Mouse (Mus musculus) neural tube, embryonic 14.5 days (tissue): ENCODE data around the gene Hdgf. TPM values are rescaled to one million over a fixed set of nuclear protein-coding genes. Genes with fewer than 3 reads are reported as not detected.

Experiments
- ATAC-seq: fragments of 200-750 bp; cut with Nextera tagmentation; 2 replicates; pipeline ENCODE4 v1.8.0; 2017; ENCODE audit warnings: low read depth, mild to moderate bottlenecking, moderate TSS enrichment, moderate library complexity
- H3K27ac ChIP-seq: fragments of 300-500 bp; sonication (generic); 2 replicates; pipeline ENCODE4 v1.5.1; 2014; ENCODE audit warnings: low read depth, mild to moderate bottlenecking, control low read depth, low read length, moderate library complexity, mixed read lengths
- H3K27me3 ChIP-seq: fragments of 300-500 bp; sonication (generic); 2 replicates; pipeline ENCODE4 v1.6.1; 2014; ENCODE audit warnings: low read length; ENCODE audit not compliant: control insufficient read depth, insufficient read depth
- H3K36me3 ChIP-seq: fragments of 300-500 bp; sonication (generic); 2 replicates; pipeline ENCODE4 v1.6.1; 2014; ENCODE audit warnings: low read length, mixed read lengths; ENCODE audit not compliant: control insufficient read depth, insufficient read depth
- H3K4me1 ChIP-seq: fragments of 300-500 bp; sonication (generic); 2 replicates; pipeline ENCODE4 v1.6.1; 2014; ENCODE audit warnings: low read length; ENCODE audit not compliant: control insufficient read depth, insufficient read depth
- H3K4me2 ChIP-seq: fragments of 300-500 bp; sonication (generic); 2 replicates; pipeline ENCODE4 v1.6.1; 2014; ENCODE audit warnings: mild to moderate bottlenecking, low read depth, low read length, control low read depth
- H3K4me3 ChIP-seq: fragments of 300-500 bp; sonication (generic); 2 replicates; pipeline ENCODE4 v1.5.1; 2014; ENCODE audit warnings: low read depth, low read length, control low read depth, mixed read lengths
- H3K9ac ChIP-seq: fragments of 300-500 bp; sonication (generic); replicated peaks from 2 replicates; pipeline ENCODE4 v1.6.1; 2014; ENCODE audit warnings: low read depth, mild to moderate bottlenecking, control low read depth, low read length, mixed read lengths
- H3K9me3 ChIP-seq: fragments of 300-500 bp; sonication (generic); 2 replicates; pipeline ENCODE4 v1.6.1; 2016; ENCODE audit warnings: low read length; ENCODE audit not compliant: control insufficient read depth
- WGBS: fragments of 180-500 bp; shearing (Covaris S2); extraction: QIAGEN DNeasy Blood & Tissue Kit; methylation state at CpG from one replicate; pipeline ENCODE4 v1.1.7; 2014; 5-methylcytosine and 5-hydroxymethylcytosine counted together
- polyA plus RNA-seq: library from polyadenylated mRNA; unstranded; fragments of >200 nt; fragmentation: Nextera tagmentation; extraction: Ambion mirVana; gene quantifications from 2 replicates; pipeline ENCODE4 v1.2.1, GENCODE M21; 2014

Gene Hdgf
- polyA plus RNA-seq, 1 experiment from 2014 or later, result 128 TPM

GRCm38 (mm10) chr3:87906601-87906980 is 470 bp downstream of the Hdgf start:
- peak overlapping the region; percentile 94 for H3K27ac ChIP-seq
- ATAC-seq, result peak; percentile 32
- H3K27me3 ChIP-seq, result peaks cover 3% of the 10 kb centered on the region; the same call in 1 of the 2 replicates
- WGBS, result 0% methylated on average over 47 of the region's 47 CpGs
- H3K4me1 ChIP-seq, result peaks cover 29% of the 10 kb centered on the region
- peak overlapping the region; percentile 95 for H3K4me2 ChIP-seq
- no peaks in the 10 kb centered on the region for H3K9me3 ChIP-seq
- no peaks in the 10 kb centered on the region for H3K36me3 ChIP-seq
- H3K4me3 ChIP-seq, result peak overlapping the region; percentile 94
- peak overlapping the region; percentile 74 for H3K9ac ChIP-seq

GRCm38 (mm10) chr3:87906981-87907857 is 1.1 kb downstream of the Hdgf start:
- peak overlapping the region; percentile 94 for H3K4me3 ChIP-seq
- H3K4me2 ChIP-seq, result peak overlapping the region; percentile 95
- H3K9me3 ChIP-seq, result no peaks in the 10 kb centered on the region
- peaks cover 29% of the 10 kb centered on the region for H3K4me1 ChIP-seq
- H3K27me3 ChIP-seq, result peaks cover 3% of the 10 kb centered on the region; the same call in 1 of the 2 replicates
- no peak for ATAC-seq
- under 1% methylated on average over 27 of the region's 27 CpGs for WGBS
- peak overlapping the region; percentile 94 for H3K27ac ChIP-seq
- peak overlapping the region; percentile 74 for H3K9ac ChIP-seq
- no peaks in the 10 kb centered on the region for H3K36me3 ChIP-seq

- no peaks in the 10 kb centered on the region for H3K36me3 ChIP-seq
- H3K27ac ChIP-seq, result no peak overlapping the region
- peak overlapping the region; percentile 74 for H3K9ac ChIP-seq
- peaks cover 3% of the 10 kb centered on the region; the same call in 1 of the 2 replicates for H3K27me3 ChIP-seq
- peak overlapping the region; percentile 95 for H3K4me2 ChIP-seq
- H3K4me3 ChIP-seq, result peak overlapping the region; percentile 94
- no peaks in the 10 kb centered on the region for H3K9me3 ChIP-seq
- peaks cover 29% of the 10 kb centered on the region for H3K4me1 ChIP-seq
- ATAC-seq, result no peak
- 0% methylated on average over 1 of the region's 1 CpGs for WGBS
Observed at GRCm38 (mm10) chr3:87907906-87908305, 1.8 kb downstream of the Hdgf start.

- Histone ChIP-seq H3K4me3 (no peak overlapping the region), H3K9ac (no peak overlapping the region), H3K9me3 (no peaks in the 10 kb centered on the region), H3K27me3 (peaks cover 3% of the 10 kb centered on the region; the same call in 1 of the 2 replicates), H3K4me1 (peaks cover 29% of the 10 kb centered on the region), H3K36me3 (no peaks in the 10 kb centered on the region), H3K4me2 (no peak overlapping the region), H3K27ac (peak overlapping the region; percentile 67; the same call in 1 of the 2 replicates)
- WGBS, result 89% methylated on average over 2 of the region's 2 CpGs
- no peak for ATAC-seq
Observed at GRCm38 (mm10) chr3:87909381-87909780, 3.3 kb downstream of the Hdgf start.

- H3K4me3 ChIP-seq, result no peak overlapping the region; the same call in 1 of the 2 replicates
- peak overlapping the region; percentile 62 for H3K4me2 ChIP-seq
- 5% methylated on average over 4 of the region's 4 CpGs for WGBS
- peak overlapping the region; percentile 67 for H3K27ac ChIP-seq
- H3K9me3 ChIP-seq, result no peaks in the 10 kb centered on the region
- H3K36me3 ChIP-seq, result no peaks in the 10 kb centered on the region
- ATAC-seq, result no peak
- H3K9ac ChIP-seq, result peak overlapping the region; percentile 32; the same call in 1 of the 2 replicates
- H3K4me1 ChIP-seq, result peaks cover 29% of the 10 kb centered on the region
- H3K27me3 ChIP-seq, result peaks cover 3% of the 10 kb centered on the region; the same call in 1 of the 2 replicates
Observed at GRCm38 (mm10) chr3:87909874-87910273, 3.8 kb downstream of the Hdgf start.

GRCm38 (mm10) chr3:87910573-87911141 is 4.5 kb downstream of the Hdgf start:
- H3K27me3 ChIP-seq, result peaks cover 3% of the 10 kb centered on the region; the same call in 1 of the 2 replicates
- peak overlapping the region; percentile 62 for H3K4me2 ChIP-seq
- H3K4me3 ChIP-seq, result peak overlapping the region; percentile 27
- peak overlapping the region; percentile 32 for H3K9ac ChIP-seq
- 5% methylated on average over 12 of the region's 12 CpGs for WGBS
- no peaks in the 10 kb centered on the region for H3K9me3 ChIP-seq
- peak; percentile 25; the same call in 1 of the 2 replicates for ATAC-seq
- H3K27ac ChIP-seq, result peak overlapping the region; percentile 67
- peaks cover 29% of the 10 kb centered on the region for H3K4me1 ChIP-seq
- H3K36me3 ChIP-seq, result peaks cover 5% of the 10 kb centered on the region; the same call in 1 of the 2 replicates

GRCm38 (mm10) chr3:87913491-87913890 is 7.4 kb downstream of the Hdgf start:
- Histone ChIP-seq H3K9ac (no peak overlapping the region), H3K9me3 (no peaks in the 10 kb centered on the region), H3K27me3 (no peaks in the 10 kb centered on the region), H3K36me3 (peaks cover 14% of the 10 kb centered on the region), H3K4me3 (no peak overlapping the region), H3K4me1 (peaks cover 15% of the 10 kb centered on the region), H3K27ac (no peak overlapping the region), H3K4me2 (no peak overlapping the region)
- 92% methylated on average over 7 of the region's 7 CpGs for WGBS
- no peak for ATAC-seq

- ATAC-seq, result no peak
- Histone ChIP-seq H3K4me3 (no peak overlapping the region), H3K4me1 (peaks cover 14% of the 10 kb centered on the region), H3K4me2 (no peak overlapping the region), H3K27ac (no peak overlapping the region), H3K27me3 (no peaks in the 10 kb centered on the region), H3K9me3 (no peaks in the 10 kb centered on the region), H3K9ac (no peak overlapping the region), H3K36me3 (peaks cover 14% of the 10 kb centered on the region)
- WGBS, result 96% methylated on average over 10 of the region's 10 CpGs
Observed at GRCm38 (mm10) chr3:87913891-87914290, 7.8 kb downstream of the Hdgf start.

GRCm38 (mm10) chr3:87916990-87917389 is 10.9 kb downstream of the Hdgf start:
- Histone ChIP-seq H3K4me3 (no peak overlapping the region), H3K27me3 (no peaks in the 10 kb centered on the region), H3K27ac (no peak overlapping the region), H3K36me3 (peaks cover 15% of the 10 kb centered on the region), H3K4me1 (peaks cover 5% of the 10 kb centered on the region; the same call in 1 of the 2 replicates), H3K9me3 (no peaks in the 10 kb centered on the region), H3K9ac (no peak overlapping the region), H3K4me2 (no peak overlapping the region)
- 90% methylated on average over 1 of the region's 1 CpGs for WGBS
- ATAC-seq, result no peak
